Mouse (Mus musculus) left cerebral cortex, postnatal 36 days (tissue): Measurements from ENCODE around the gene Fam133b. TPM values are rescaled to one million over a fixed set of nuclear protein-coding genes. Genes with fewer than 3 reads are reported as not detected.
"Not testable (repeated sequence)": the region's sequence is repeated elsewhere in the genome, so short reads cannot be mapped to it uniquely, and the experiment has no call there.

ENCODE experiments used
- DNase-seq, 2 experiments: peaks; one replicate each; pipeline ENCODE4 v3.0.0; 2021 to 2022; ENCODE audit warnings: low spot score in 2 of 2, mixed read lengths in 1 of 2
- intact Hi-C: fragments of 180-260 bp; cut with DNase I; formaldehyde crosslinking; loops from one replicate; pipeline ENCODE4 v1.15.1; 2025
- total RNA-seq, 2 experiments: library from RNA; stranded (reverse); gene quantifications; 2 replicates each; pipeline ENCODE4 v1.2.3; 2021

The Fam133b gene
- total RNA-seq, 2 experiments from 2014 or later, result 36.0 to 42.5 TPM

GRCm38 (mm10) chr5:3516481-3517075 lies 27.1 kb upstream of the Fam133b start:
- peak; percentile 27 to 30 for DNase-seq
- intact Hi-C loops, result loop anchor here (5.0 kb wide), 1 partner anchor 369 kb away; no protein-coding TSS in a partner anchor

DNA sequence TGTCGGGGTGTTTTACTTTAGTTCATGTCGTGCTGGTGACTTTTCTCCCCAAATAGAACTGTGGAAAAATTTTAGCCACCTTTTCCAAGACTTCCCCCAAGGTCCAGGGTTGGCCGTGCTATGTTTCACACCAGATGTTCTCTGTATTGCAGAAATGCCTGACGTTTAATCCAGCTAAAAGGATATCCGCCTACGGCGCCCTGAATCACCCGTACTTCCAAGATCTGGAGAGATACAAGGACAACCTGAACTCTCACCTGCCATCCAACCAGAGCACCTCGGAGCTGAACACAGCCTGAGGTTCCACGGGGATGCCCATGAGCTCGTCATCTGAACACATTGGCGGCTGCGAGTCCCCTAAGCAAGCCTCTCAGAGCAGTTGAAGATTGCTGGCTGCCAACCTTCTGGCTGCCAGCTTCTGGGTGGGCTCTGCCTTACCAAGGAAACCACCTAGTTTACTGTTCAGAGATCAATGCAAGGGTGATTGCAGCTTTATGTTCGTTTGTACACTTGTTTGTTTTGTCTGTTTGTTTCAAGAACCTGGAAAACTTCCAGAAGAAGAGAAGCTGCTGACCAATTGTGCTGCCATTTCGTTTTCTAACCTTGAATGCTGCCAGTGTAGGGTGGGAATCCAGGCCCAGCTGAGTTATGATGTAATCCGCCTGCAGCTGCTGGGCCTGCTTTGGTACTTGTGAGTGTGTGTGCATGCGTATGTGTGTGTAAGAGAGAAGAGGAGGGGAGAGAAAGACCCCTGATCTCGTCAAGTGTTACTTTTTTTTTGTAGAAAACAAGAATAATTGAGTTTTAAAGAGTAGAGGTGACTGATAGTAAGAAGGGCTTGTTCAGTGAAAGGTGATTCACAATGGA lies 22.9 kb upstream of the Fam133b start:
- intact Hi-C loops, result no loop called here

DNA sequence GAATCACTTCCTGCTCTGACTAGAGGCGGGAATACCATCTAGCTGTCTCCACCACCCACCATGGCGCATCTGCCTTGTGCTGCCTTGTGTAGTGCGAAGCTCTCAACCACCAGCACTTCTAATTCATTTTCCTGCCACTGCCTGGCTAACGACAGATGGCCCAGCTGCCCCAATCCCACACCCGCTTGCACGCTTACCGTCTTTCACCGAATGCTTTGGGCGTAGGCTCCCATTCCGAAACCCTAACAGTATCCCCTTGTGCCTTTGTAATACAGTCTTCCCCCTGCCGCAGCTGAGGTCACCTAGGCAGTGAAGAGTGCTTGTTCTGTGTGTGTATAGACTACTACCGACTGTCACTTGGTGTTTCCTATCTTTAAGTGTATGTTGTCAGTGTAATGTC lies 21.9 kb upstream of the Fam133b start:
- no peak for DNase-seq
- intact Hi-C loops, result no loop called here

More for the DNA sequence above, 22.9 kb upstream of the Fam133b start:
- DNase-seq, result no peak

DNA sequence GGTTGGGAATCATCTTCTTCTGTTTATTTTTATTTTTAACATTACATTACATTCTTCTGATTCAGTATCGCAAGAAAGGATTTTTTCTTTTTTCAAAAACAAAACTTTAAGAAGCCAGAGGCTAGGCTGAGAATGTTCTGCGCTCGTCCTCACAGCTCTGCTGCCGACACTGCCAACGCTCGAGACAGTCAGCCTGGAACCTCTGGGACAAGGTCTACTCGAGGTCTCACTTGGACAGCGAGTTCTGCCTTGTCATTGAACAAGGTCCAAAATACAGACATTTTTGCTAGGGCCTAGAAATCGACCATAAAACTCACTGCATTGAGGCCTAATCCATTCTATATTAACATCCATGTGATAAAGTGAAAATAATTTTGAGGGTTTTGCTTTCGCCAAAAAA lies 20.8 kb upstream of the Fam133b start:
- DNase-seq, result no peak
- intact Hi-C loops, result no loop called here

DNA sequence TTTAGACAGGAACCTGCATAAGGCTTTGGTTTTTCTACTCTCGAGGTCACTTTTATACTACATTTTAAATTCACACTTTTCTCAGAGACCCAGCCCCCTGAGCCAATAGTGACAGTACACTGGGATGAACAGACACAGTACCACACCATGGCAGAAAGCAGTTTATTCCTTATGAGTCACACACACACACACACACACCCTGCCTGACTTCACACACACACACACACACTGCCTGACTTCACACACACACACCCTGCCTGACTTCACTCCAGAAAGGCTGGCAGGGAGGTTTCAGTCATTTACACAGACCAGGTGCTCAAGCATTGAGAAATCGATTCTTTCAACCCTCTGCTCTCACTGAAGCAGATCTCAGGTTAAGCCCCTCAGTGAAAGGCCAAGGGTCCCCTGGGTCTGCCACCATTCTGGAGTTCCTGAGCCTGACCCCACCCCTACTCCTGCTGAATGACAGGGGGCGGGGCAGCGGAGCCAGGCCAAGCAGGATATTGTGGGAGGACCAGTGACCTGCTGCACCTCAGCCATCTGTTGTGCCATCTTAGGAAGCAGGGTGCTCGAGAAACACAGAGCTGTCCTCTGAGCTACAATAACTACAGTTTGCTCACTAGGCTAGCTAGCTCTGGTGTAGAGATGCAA lies 16.5 kb upstream of the Fam133b start:
- no peak for DNase-seq
- intact Hi-C loops, result no loop called here

DNA sequence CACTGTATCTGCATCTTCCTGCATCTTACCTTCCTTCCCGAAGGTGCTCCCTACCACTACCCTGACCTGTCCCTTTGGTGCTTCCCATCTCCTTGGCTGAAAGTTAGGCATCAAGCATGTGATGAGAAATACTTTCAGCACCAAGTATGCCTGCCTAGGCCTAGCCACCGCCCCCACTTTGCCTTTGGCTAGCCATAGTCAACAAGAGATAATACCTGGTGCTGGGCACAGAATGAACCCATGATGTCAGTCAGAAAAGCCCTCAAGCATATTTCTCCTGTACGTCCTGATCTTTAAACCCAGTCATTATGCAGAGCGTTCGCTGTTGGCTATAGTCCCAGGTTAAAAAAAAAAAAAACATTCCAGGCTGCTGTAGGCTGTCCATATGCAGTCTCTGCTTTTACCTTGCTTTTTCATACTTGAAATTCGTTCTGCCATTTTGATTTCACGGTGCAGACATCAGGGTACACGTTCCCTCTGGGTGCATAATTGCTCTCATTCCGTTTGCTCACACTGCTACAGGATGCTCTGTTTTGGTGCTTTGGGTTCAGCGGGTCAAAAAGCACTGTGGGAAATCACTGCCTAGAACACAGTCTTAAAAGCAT lies 13.9 kb upstream of the Fam133b start:
- no peak for DNase-seq
- intact Hi-C loops, result no loop called here

DNA sequence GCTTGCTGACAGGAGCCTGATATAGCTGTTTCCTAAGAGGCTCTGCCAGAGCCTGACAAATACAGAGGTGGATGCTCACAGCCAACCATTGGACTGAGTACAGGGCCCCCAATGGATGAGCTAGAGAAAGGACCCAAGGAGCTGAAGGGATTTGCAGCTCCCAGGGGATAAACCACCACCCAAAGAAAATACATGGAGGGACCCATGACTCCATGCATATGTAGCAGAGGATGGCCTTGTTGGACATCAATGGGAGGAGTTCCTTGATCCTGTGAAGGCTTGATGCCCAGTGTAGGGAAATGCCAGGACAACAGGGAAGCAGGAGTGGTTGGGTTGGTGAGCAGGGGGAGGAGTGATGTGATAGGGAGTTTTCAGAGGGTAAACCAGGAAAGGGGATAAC lies 11.6 kb upstream of the Fam133b start:
- intact Hi-C loops, DNase-seq: not testable (repeated sequence)

DNA sequence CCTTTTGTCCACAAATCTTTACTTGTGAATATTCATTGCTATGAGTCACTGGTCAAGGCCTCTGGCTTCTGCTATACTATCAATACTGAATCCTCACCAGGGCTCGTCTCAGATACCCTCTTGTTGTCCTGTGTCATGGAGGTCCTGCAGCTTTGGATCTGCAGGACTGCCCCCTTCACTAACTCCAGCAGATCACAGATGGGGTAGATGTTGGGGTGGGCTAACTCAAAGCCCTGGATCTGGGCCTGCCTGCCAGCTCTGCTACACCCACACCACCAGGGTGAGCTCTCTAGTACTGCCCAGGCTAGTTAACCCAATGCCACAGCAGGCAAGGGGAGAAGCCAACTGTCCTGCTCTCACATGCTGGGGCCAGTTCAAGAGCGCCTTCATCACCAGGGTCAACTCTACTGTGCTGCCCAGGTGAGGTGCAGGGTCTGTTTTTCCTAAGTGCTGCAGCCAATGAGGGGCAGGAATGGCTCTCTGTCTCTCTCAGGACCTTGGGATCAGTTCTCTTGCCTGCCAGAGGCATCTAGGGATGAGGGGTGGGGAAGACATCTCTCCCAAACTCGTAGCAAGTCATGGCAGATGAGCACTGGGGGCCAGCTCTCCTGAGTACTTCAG lies 6.9 kb upstream of the Fam133b start:
- no peak for DNase-seq
- intact Hi-C loops, result no loop called here

DNA sequence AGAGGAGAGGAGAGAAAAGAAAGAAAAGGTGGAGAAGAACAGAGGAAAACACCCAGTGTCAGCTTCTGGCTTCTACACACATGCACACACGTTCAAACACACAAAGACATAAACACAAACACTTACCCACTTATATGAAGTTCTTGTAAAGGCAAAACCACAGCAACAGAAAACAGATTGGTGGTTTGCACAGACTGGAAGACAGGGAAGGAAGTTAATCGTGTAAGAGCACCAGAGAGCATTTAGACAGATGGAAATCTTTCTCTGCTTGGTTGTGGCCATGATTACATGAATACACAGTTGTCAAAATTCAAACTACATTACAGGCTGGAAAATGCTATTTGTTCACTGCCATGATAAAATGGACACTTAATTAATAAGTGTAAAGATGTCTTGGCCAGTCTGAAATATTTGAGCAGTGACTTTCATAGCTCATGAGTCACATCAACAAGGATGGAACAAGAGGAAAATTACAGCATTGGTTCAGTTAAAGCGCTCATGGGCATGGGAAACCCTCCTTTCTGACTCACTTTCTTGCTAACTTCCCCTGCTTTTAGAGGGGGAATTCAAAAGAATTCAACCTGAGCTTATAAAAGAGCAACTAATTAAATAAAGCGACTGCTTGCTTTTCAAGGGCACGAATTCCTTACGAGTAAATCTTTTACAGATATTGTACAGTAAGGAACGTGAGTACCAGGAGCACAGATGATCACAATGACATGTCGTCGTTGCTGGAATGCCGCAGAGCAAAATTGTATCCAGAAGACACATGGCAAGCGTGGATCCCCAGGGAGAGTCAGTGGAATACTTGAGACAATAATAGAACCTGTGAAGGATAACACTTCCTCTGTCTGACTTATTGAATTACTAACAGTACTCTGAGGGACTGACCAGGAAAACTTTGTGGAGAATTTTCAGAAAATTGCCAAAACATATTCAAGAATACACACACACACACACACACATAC lies 4.8 kb upstream of the Fam133b start:
- DNase-seq, result no peak
- intact Hi-C loops, result no loop called here

GRCm38 (mm10) chr5:3541871-3542270 lies 1.8 kb upstream of the Fam133b start:
- intact Hi-C loops, result no loop called here

DNA sequence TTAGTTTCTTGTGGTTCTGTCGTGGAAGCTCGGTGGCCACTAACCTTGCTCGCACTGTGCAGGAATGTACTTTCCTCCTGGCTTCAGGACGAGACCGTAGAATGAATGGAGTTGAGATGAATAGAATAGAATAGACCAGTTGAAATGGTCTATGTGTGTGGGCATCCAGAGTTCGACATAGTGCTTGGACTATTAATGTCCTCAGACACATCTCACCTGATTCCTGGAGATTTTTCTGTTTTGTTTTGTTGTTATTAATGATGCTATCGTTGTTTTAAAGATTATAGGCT lies 792 bp downstream of the Fam133b start:
- no peak for DNase-seq
- intact Hi-C loops, result no loop called here

More at GRCm38 (mm10) chr5:3541871-3542270, 1.8 kb upstream of the Fam133b start:
- no peak for DNase-seq

DNA sequence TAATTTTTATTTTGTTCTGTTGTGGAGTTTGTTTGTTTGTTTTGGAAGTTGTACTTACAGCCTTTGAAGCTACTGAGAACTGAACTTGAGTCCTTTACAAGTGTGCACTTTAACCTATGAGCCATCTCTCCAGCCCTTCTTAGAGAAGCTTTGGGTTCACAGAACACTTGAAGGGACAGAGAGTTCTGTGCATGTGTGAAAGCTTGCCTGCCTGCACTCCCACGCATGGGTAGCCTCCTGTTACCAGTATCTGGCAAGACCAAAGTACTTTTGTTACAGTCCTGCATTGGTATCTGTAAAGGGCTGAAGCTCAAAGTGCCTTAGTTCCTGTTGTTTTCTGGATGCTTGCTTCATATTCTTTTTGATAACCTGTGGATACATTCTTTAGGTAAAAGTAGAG lies 2.6 kb downstream of the Fam133b start:
- intact Hi-C loops, result no loop called here
- no peak for DNase-seq

GRCm38 (mm10) chr5:3551481-3551880 lies 7.8 kb downstream of the Fam133b start:
- DNase-seq, result no peak

GRCm38 (mm10) chr5:3554198-3554597 lies 10.6 kb downstream of the Fam133b start:
- intact Hi-C loops, result no loop called here
- DNase-seq, result no peak

More at GRCm38 (mm10) chr5:3551481-3551880, 7.8 kb downstream of the Fam133b start:
- intact Hi-C loops, result no loop called here

DNA sequence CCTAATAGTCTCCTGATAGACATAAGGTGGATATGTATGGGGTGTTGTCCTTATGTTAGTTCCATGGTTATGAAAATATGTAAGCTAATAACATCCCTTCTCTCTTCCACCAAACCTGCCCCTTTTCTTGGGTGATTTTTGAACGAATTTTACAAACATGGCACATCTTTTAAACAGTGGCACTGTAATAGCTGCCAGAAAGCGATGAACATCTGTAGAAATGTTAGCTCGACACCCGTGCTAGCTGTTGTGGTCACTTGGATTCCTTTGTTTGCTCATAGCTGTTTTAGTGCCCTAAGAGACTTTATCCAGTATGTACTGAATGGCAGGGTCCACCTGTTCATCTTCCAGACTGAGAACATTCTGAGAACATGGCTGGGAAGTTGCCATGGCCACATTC lies 27.6 kb downstream of the Fam133b start, which contains the start of gene 1700109H08Rik:
Gene 1700109H08Rik (plus strand): TSS at position 301 of the 400 bp plus-strand sequence.
- DNase-seq, result no peak
- intact Hi-C loops, result no loop called here

GRCm38 (mm10) chr5:3574825-3575224 lies 31.2 kb downstream of the Fam133b start:
- DNase-seq, result no peak
- intact Hi-C loops, result no loop called here

DNA sequence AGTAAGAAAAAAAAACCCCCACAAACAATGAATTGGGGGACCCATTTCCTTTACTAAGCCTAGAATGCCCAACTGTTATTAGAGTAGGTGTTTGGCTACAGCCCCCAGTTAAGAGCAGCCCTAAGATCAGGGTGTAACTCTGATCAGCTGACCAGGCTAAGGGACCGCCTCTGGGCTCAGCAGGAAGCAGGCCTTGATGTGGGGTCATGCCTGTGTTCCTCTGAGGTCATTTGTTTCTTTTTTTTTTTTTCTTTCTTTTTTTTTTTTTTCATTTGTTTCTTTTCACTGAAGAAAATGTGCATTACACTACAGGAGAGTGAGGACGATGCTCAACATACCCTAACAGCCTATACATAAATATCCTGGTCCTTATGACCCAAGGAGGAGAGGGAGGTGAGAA lies 34.3 kb downstream of the Fam133b start:
- intact Hi-C loops, result no loop called here
- DNase-seq, result no peak

GRCm38 (mm10) chr5:3579066-3579465 lies 35.4 kb downstream of the Fam133b start:
- DNase-seq, result no peak
- intact Hi-C loops, result no loop called here
